Comparison of ENCODE assay signal across 9 mouse cellular contexts in genomic region chr7:97765181-97765962, GRCm38 (mm10). TPM values are rescaled to one million over a fixed set of nuclear protein-coding genes. Genes with fewer than 3 reads are reported as not detected.
DNase-seq lines count a peak whose midpoint lies in the region; ATAC-seq and TF ChIP-seq lines count a peak whose summit lies in the region.
"Had no signal": no experiment of that assay in that cellular context is flagged by ENCODE, and none has a peak within 500 bp of the region (broad histone marks: within the 10 kb centered on the region; RNA-seq: fewer than 3 reads in every experiment).

No protein-coding gene starts in this region.

- no peaks in the 10 kb centered on the region for H3K9me3 ChIP-seq in midbrain, embryonic 15.5 days
- H3K9me3 ChIP-seq: embryonic facial prominence, embryonic 13.5 days had no signal

- TF ChIP-seq CTCF in olfactory bulb, adult 2 months (IDR thresholded peaks at IDR 0.05; ENCODE audit: insufficient read depth, low read depth, low read length): no peak

- H3K4me2 ChIP-seq in midbrain, embryonic 15.5 days: no peak overlapping the region
- H3K4me2 ChIP-seq: embryonic facial prominence, embryonic 13.5 days had no signal

- no peak for ATAC-seq in midbrain, embryonic 15.5 days (replicated peaks)

- no peak overlapping the region for H3K4me3 ChIP-seq in olfactory bulb, adult 2 months (ENCODE audit: insufficient read depth, low read depth, low read length)
- no peak overlapping the region for H3K4me3 ChIP-seq in midbrain, embryonic 15.5 days
- H3K4me3 ChIP-seq: embryonic facial prominence, embryonic 13.5 days had no signal

- peak; percentile 81 to 82 for DNase-seq in left cerebral cortex, adult 18-20 months (ENCODE audit: low spot score in 2 of 2)
- DNase-seq in left cerebral cortex, postnatal 4 days: no peak
- peak; percentile 29 to 39 for DNase-seq in adrenal gland, adult 18-20 months (ENCODE audit: low spot score in 2 of 2)
- DNase-seq in heart, postnatal 4 days: peak; percentile 36
- DNase-seq in thymus, adult 18-20 months: no peak
- DNase-seq: thymus, postnatal 14 days had no signal

- H3K27ac ChIP-seq in olfactory bulb, adult 2 months (ENCODE audit: insufficient read depth, low read depth, low read length): peak overlapping the region; percentile 54
- H3K27ac ChIP-seq in midbrain, embryonic 15.5 days: no peak overlapping the region
- H3K27ac ChIP-seq: embryonic facial prominence, embryonic 13.5 days had no signal

- 70% methylated on average over 21 of the region's 21 CpGs for WGBS in olfactory bulb, adult 2 months
- 92% methylated on average over 21 of the region's 21 CpGs for WGBS in midbrain, embryonic 15.5 days

- no peaks in the 10 kb centered on the region for H3K36me3 ChIP-seq in midbrain, embryonic 15.5 days (replicated peaks)
- H3K36me3 ChIP-seq: embryonic facial prominence, embryonic 13.5 days had no signal

- no peaks in the 10 kb centered on the region for H3K27me3 ChIP-seq in midbrain, embryonic 15.5 days (replicated peaks)
- H3K27me3 ChIP-seq: embryonic facial prominence, embryonic 13.5 days had no signal

- peaks cover 12% of the 10 kb centered on the region for H3K4me1 ChIP-seq in olfactory bulb, adult 2 months (ENCODE audit: control insufficient read depth, insufficient read depth, low read length)
- H3K4me1 ChIP-seq in midbrain, embryonic 15.5 days: no peaks in the 10 kb centered on the region

- intact Hi-C loops in left cerebral cortex, postnatal 4 days (cut with DNase I): no loop called here

- no peak for TF ChIP-seq POLR2A in olfactory bulb, adult 2 months (IDR thresholded peaks at IDR 0.05; ENCODE audit: insufficient read depth, low read depth, low read length)

- no peak overlapping the region for H3K9ac ChIP-seq in midbrain, embryonic 15.5 days
- H3K9ac ChIP-seq: embryonic facial prominence, embryonic 13.5 days had no signal

RNA-seq across cellular contexts. Expression of gene Pak1, which starts 23.0 kb away (rescaled TPM):
- 100 to 1,000 TPM; 423 to 477 TPM for total RNA-seq in left cerebral cortex, adult 18-20 months (2021)
- 100 to 1,000 TPM; 162 to 172 TPM for total RNA-seq in left cerebral cortex, postnatal 4 days (2021)
- 10 to 100 TPM; 26.9 to 31.3 TPM for total RNA-seq in adrenal gland, adult 18-20 months (2021)
- total RNA-seq in heart, postnatal 4 days (2021): 1 to 10 TPM in 1 of 2 experiments, under 1 TPM in 1; 0.91 to 1.8 TPM
- polyA plus RNA-seq in olfactory bulb, adult 2 months (2012; ENCODE audit: insufficient read depth, insufficient read length, low replicate concordance, missing spikeins): 99.5 and 211 TPM in 2 replicates
- polyA plus RNA-seq in midbrain, embryonic 15.5 days (2015; fragmentation: Nextera tagmentation; extraction: Ambion mirVana): 147 and 156 TPM in 2 replicates

RNA-seq across cellular contexts. Expression of gene Aqp11, which starts 27.3 kb away (rescaled TPM):
- total RNA-seq in left cerebral cortex, adult 18-20 months (2021): 10 to 100 TPM; 26.4 to 27.9 TPM
- 10 to 100 TPM; 15.5 to 18.0 TPM for total RNA-seq in left cerebral cortex, postnatal 4 days (2021)
- total RNA-seq in adrenal gland, adult 18-20 months (2021): 1 to 10 TPM; 2.8 to 3.8 TPM
- 1 to 10 TPM; 1.1 to 1.9 TPM for total RNA-seq in heart, postnatal 4 days (2021)
- not detected in 2 replicates for polyA plus RNA-seq in olfactory bulb, adult 2 months (2012; ENCODE audit: insufficient read depth, insufficient read length, low replicate concordance, missing spikeins)
- 15.9 and 18.0 TPM in 2 replicates for polyA plus RNA-seq in midbrain, embryonic 15.5 days (2015; fragmentation: Nextera tagmentation; extraction: Ambion mirVana)

Comparison
In these comparisons a context has a peak if more than half of its experiments do, and no peak if none do; other contexts are left out.
1. DNase-seq: peak in left cerebral cortex, adult 18-20 months (2 of 2), adrenal gland, adult 18-20 months (2 of 2) and heart, postnatal 4 days (single experiment); none in left cerebral cortex, postnatal 4 days (single experiment) and thymus, adult 18-20 months (0 of 2).
2. RNA of gene Pak1, which starts 23.0 kb away (total RNA-seq): 423 to 477 TPM in left cerebral cortex, adult 18-20 months, 162 to 172 TPM in left cerebral cortex, postnatal 4 days and 26.9 to 31.3 TPM in adrenal gland, adult 18-20 months; 0.91 to 1.8 TPM in heart, postnatal 4 days; every median in the first group is over 4 times any median in the second.